Mouse (Mus musculus) retina, postnatal 1 day (tissue): ENCODE measurements around the gene Bmp6.
A peak's percentile ranks its signal among the peaks of the same experiment; 100 is the strongest.

Experiments
- DNase-seq: peaks from one replicate; pipeline ENCODE4 v3.0.0-alpha.2; 2012

Gene Bmp6

GRCm38 (mm10) chr13:38522056-38522654 lies 177.2 kb downstream of the Bmp6 start:
- DNase-seq, result no peak

- DNase-seq, result no peak
Observed at GRCm38 (mm10) chr13:38523231-38523630, 178.3 kb downstream of the Bmp6 start.

- DNase-seq, result no peak
Observed at GRCm38 (mm10) chr13:38525261-38525660, 180.4 kb downstream of the Bmp6 start.

DNA sequence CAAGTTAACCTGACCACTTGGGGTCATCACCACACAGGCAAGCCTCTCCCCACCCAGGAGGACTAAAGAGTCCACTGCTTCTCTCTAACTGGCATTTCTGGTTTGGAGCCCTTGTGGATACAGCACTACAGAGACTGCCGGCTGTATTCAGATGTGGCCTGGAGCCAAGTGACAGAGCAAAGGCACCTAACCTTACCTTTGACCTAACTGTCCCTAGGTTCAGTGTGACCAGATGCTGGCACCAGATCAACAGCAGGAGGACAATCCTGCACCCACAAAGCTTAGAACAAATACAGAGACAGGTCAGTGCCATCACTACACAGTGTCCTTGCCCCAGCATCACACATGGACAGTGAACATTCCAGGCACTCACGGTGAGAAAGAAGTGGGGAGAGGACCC lies 181.2 kb downstream of the Bmp6 start:
- no peak for DNase-seq

GRCm38 (mm10) chr13:38527041-38527796 lies 182.3 kb downstream of the Bmp6 start:
- no peak for DNase-seq

GRCm38 (mm10) chr13:38527797-38528650 lies 183.1 kb downstream of the Bmp6 start:
- DNase-seq, result peak; percentile 84

DNA sequence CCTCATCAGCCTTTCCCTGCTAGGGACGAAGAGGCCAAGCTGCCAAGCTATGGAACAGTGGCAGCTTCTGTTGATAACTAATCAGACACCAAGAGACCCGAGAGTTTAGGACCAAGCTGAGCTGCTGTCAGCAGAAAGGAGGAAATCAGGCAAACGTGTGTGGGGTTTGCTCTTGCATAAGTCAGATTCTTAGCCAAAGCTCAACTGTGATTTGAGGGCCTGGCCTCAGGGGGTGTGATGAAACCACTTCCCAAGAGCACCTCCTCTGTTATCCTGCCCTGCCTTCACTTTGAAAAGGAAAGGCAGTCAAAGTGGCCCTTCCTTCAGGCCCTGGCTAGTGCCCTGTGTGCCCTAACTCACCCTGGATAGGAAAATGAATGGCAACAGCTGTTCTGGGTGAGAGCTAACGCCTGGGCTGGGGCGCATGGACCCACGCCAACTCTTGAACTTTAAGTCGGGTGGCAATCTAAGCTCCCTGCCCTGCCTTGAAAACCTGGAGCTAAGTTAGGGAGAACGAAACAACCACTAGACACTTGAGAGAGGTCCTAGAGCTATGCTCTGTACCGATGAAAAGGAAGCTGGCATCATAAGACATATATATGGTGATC lies 183.9 kb downstream of the Bmp6 start, which contains the start of gene Txndc5:
TSS of gene Txndc5 (minus strand) at position 138 of the 608 bp plus-strand sequence.
- no peak for DNase-seq

GRCm38 (mm10) chr13:38529576-38529975 lies 184.7 kb downstream of the Bmp6 start:
- DNase-seq, result no peak

- no peak for DNase-seq
Observed at GRCm38 (mm10) chr13:38531498-38531897, 186.6 kb downstream of the Bmp6 start.

GRCm38 (mm10) chr13:38533461-38533860 lies 188.6 kb downstream of the Bmp6 start:
- DNase-seq, result no peak

GRCm38 (mm10) chr13:38534016-38534415 lies 189.1 kb downstream of the Bmp6 start:
- DNase-seq, result no peak

DNA sequence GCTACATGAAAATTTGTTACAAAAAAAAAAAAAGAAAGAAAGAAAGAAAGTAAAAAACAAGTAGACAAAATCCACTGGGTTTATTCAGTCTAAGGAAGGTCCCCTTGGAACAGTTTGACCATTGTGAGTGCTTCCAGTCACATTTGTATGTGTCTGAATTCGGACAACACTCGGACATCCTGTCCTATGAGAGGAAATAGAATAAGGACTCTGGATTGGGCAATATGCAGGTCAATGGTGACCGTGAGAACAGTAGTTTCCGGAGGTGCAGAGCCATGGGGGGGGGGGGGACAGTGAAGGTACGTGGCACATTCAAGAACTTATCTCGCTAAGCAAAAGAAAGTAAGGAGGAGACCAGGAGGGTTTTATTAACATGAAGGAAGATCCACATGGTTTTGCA lies 189.8 kb downstream of the Bmp6 start:
- DNase-seq, result no peak

DNA sequence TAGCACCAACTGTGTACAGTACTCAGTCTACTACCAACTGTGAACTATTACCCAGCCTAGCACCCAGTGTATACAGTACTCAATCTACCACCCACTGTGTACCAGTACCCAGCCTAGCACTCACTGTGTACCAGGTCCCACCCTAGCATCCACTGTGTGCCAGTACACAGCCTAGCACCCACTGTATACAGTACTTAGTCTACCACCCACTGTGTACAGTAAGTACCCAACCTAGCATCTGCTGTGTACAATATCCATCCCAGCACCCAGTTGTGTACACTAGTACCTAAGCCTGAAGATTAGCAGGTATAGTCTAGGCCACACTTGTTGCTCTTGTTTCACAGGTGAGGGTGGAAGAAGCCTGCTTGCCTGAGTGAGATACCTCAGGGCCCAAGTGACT lies 192.6 kb downstream of the Bmp6 start:
- no peak for DNase-seq

GRCm38 (mm10) chr13:38539192-38539900 lies 194.4 kb downstream of the Bmp6 start:
- no peak for DNase-seq

- DNase-seq, result no peak
Observed at GRCm38 (mm10) chr13:38543455-38544125, 198.7 kb downstream of the Bmp6 start.

- DNase-seq, result no peak
Observed at GRCm38 (mm10) chr13:38544769-38545445, 200.0 kb downstream of the Bmp6 start.

DNA sequence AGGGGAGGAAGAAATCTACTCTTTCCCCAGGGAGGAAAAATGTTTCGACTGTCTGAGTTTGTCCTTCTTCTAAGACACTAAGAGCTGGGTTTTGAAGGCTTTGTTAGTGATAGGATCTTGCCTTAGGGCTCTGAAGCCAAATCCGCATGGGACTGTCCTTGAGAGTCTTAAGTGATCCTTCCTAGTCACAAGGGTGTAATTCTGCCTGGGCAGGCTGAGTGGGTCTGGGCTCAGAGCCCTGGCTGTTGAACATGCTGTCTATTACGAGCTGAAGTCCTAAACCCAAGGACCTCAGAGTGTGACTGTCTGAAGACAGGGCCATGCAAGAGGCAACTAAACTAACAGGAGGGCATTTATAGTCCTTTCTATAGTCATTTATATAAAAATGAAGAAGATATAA lies 200.6 kb downstream of the Bmp6 start:
- no peak for DNase-seq

GRCm38 (mm10) chr13:38546754-38547153 lies 201.8 kb downstream of the Bmp6 start:
- DNase-seq, result no peak

- DNase-seq, result no peak
Observed at GRCm38 (mm10) chr13:38547717-38548116, 202.8 kb downstream of the Bmp6 start.

GRCm38 (mm10) chr13:38548681-38549080 lies 203.8 kb downstream of the Bmp6 start:
- no peak for DNase-seq
